ENCODE assay signal across 26 mouse cellular contexts in the genomic region with DNA sequence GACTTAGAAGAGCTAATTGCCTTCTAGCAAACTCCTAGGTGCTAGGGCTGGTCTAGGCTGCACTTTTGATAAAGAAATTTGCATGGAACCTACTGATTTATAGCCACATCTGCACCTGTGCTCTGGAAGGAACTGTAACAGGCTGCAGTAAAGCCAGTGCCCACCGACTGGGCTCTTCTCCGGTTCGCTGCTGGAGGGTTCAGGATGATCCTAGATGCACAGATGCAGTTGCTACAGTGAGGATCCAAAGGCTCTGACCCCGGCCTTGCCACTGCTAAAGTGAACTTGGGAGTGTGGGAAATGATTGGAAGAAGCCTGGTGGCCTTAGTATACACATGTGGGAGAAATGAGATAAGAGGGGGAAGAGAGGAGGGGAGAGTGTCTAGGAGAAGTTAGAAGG.
DNase-seq lines count a peak whose midpoint lies in the region; ATAC-seq and TF ChIP-seq lines count a peak whose summit lies in the region.
"Had no signal": no experiment of that assay in that cellular context is flagged by ENCODE, and none has a peak within 500 bp of the region (broad histone marks: within the 10 kb centered on the region; RNA-seq: fewer than 3 reads in every experiment).

No protein-coding gene starts in this region.

- no peak overlapping the region for H3K9ac ChIP-seq in forebrain, embryonic 11.5 days (ENCODE audit: low read length)
- H3K9ac ChIP-seq in forebrain, postnatal 0 days, result no peak overlapping the region
- H3K9ac ChIP-seq in kidney, embryonic 14.5 days (ENCODE audit: low read depth, low read length), result no peak overlapping the region
- no peak overlapping the region for H3K9ac ChIP-seq in limb, embryonic 12.5 days (replicated peaks)
- H3K9ac ChIP-seq: forebrain, embryonic 12.5 days; heart, embryonic 13.5 days; hindbrain, embryonic 14.5 days had no signal

- no peaks in the 10 kb centered on the region for H3K27me3 ChIP-seq in forebrain, embryonic 11.5 days (ENCODE audit: control insufficient read depth, insufficient read depth, low read length)
- no peaks in the 10 kb centered on the region for H3K27me3 ChIP-seq in forebrain, postnatal 0 days (ENCODE audit: insufficient read depth, low read length)
- H3K27me3 ChIP-seq in kidney, embryonic 14.5 days (ENCODE audit: control insufficient read depth, insufficient read depth, low read length), result no peaks in the 10 kb centered on the region
- no peaks in the 10 kb centered on the region for H3K27me3 ChIP-seq in limb, embryonic 12.5 days
- H3K27me3 ChIP-seq: CH12.LX; forebrain, embryonic 12.5 days; heart, embryonic 13.5 days; Patski had no signal

- peaks cover 6% of the 10 kb centered on the region; the same call in 1 of the 2 replicates for H3K4me1 ChIP-seq in forebrain, embryonic 11.5 days (replicated peaks; ENCODE audit: control insufficient read depth, insufficient read depth, low read length)
- H3K4me1 ChIP-seq in forebrain, postnatal 0 days (ENCODE audit: insufficient read depth), result no peaks in the 10 kb centered on the region
- H3K4me1 ChIP-seq in kidney, embryonic 14.5 days (ENCODE audit: control insufficient read depth, insufficient read depth, low read length), result 0 out of 2 replicates have a peak, but pooled peaks cover 21% of the 10 kb centered on the region
- peaks cover 46% of the 10 kb centered on the region for H3K4me1 ChIP-seq in limb, embryonic 12.5 days (replicated peaks)
- H3K4me1 ChIP-seq: heart, embryonic 13.5 days had no signal

- H3K4me2 ChIP-seq in forebrain, embryonic 11.5 days (ENCODE audit: low read depth, low read length, severe bottlenecking), result no peak overlapping the region
- no peak overlapping the region for H3K4me2 ChIP-seq in forebrain, postnatal 0 days (ENCODE audit: low read depth)
- no peak overlapping the region for H3K4me2 ChIP-seq in kidney, embryonic 14.5 days (replicated peaks; ENCODE audit: low read depth, low read length)
- no peak overlapping the region for H3K4me2 ChIP-seq in limb, embryonic 12.5 days
- H3K4me2 ChIP-seq: forebrain, embryonic 12.5 days; heart, embryonic 13.5 days; hindbrain, embryonic 14.5 days had no signal

- no peak for ATAC-seq in forebrain, embryonic 11.5 days (replicated peaks; ENCODE audit: low FRiP score)
- ATAC-seq in forebrain, postnatal 0 days, result no peak
- ATAC-seq in kidney, embryonic 14.5 days (ENCODE audit: low FRiP score, low TSS enrichment), result no peak
- ATAC-seq in limb, embryonic 12.5 days (ENCODE audit: insufficient number of reproducible peaks, insufficient read depth, low FRiP score, low TSS enrichment, low read depth), result no peak
- ATAC-seq: forebrain, embryonic 16.5 days; inflammation-experienced regulatory T-cells, adult 6 months; intestine, embryonic 16.5 days; Patski had no signal

- H3K4me3 ChIP-seq in forebrain, embryonic 11.5 days (ENCODE audit: low read depth, low read length), result no peak overlapping the region
- no peak overlapping the region for H3K4me3 ChIP-seq in forebrain, postnatal 0 days (ENCODE audit: low read depth, low read length)
- no peak overlapping the region for H3K4me3 ChIP-seq in kidney, embryonic 14.5 days (ENCODE audit: low read length)
- H3K4me3 ChIP-seq in limb, embryonic 12.5 days (replicated peaks), result no peak overlapping the region
- H3K4me3 ChIP-seq: forebrain, embryonic 12.5 days; gastrocnemius, adult 2 months; heart, embryonic 13.5 days had no signal

- TF ChIP-seq CTCF in forebrain, postnatal 0 days (IDR thresholded peaks at IDR 0.05; ENCODE audit: low read depth), result no peak

- H3K36me3 ChIP-seq in forebrain, embryonic 11.5 days (ENCODE audit: control insufficient read depth, insufficient read depth, low read length), result no peaks in the 10 kb centered on the region
- H3K36me3 ChIP-seq in forebrain, postnatal 0 days (ENCODE audit: insufficient read depth), result no peaks in the 10 kb centered on the region
- H3K36me3 ChIP-seq in kidney, embryonic 14.5 days (ENCODE audit: control insufficient read depth, insufficient read depth, low read length), result no peaks in the 10 kb centered on the region
- H3K36me3 ChIP-seq in limb, embryonic 12.5 days, result no peaks in the 10 kb centered on the region
- H3K36me3 ChIP-seq: forebrain, embryonic 12.5 days; G1E; heart, embryonic 13.5 days had no signal

- H3K9me3 ChIP-seq in forebrain, embryonic 11.5 days (ENCODE audit: control insufficient read depth, low read length), result peaks cover 2% of the 10 kb centered on the region; the same call in 1 of the 2 replicates
- no peaks in the 10 kb centered on the region for H3K9me3 ChIP-seq in forebrain, postnatal 0 days (ENCODE audit: low read length)
- no peaks in the 10 kb centered on the region; the same call in 1 of the 2 replicates for H3K9me3 ChIP-seq in kidney, embryonic 14.5 days (ENCODE audit: control insufficient read depth, low read length)
- 0 out of 2 replicates have a peak, but pooled peaks cover 4% of the 10 kb centered on the region for H3K9me3 ChIP-seq in limb, embryonic 12.5 days

- peak; percentile 45 for DNase-seq in forebrain, embryonic 11.5 days (ENCODE audit: low spot score)
- no peak for DNase-seq in forebrain, postnatal 0 days
- no peak for DNase-seq in kidney, adult 8-10 months
- no peak for DNase-seq in layer of hippocampus, postnatal 14 days (ENCODE audit: low spot score in 2 of 2)
- DNase-seq: adrenal gland, postnatal 10 days; adrenal gland, postnatal 36 days; B cell, adult 2 months; cerebellum, adult 18-20 months; cerebellum, adult 9-10 months; cerebellum, postnatal 14 days; gastrocnemius, adult 2 months; gastrocnemius, postnatal 14 days; heart, postnatal 14 days; heart, postnatal 4 days had no signal

- no peak overlapping the region for H3K27ac ChIP-seq in forebrain, embryonic 11.5 days (ENCODE audit: low read depth, low read length)
- H3K27ac ChIP-seq in forebrain, postnatal 0 days (ENCODE audit: low read depth, low read length), result no peak overlapping the region
- peak overlapping the region; percentile 0; the same call in 1 of the 2 replicates for H3K27ac ChIP-seq in kidney, embryonic 14.5 days (ENCODE audit: low read depth, low read length)
- peak overlapping the region; percentile 12; the same call in 1 of the 2 replicates for H3K27ac ChIP-seq in limb, embryonic 12.5 days
- H3K27ac ChIP-seq: forebrain, embryonic 12.5 days; gastrocnemius, adult 2 months; heart, embryonic 13.5 days; hindbrain, embryonic 14.5 days; hindbrain, postnatal 0 days had no signal

- WGBS in forebrain, embryonic 11.5 days, result 82% methylated on average over 4 of the region's 4 CpGs
- 82% methylated on average over 4 of the region's 4 CpGs for WGBS in forebrain, postnatal 0 days
- 47% methylated on average over 4 of the region's 4 CpGs for WGBS in kidney, embryonic 14.5 days
- 54% methylated on average over 4 of the region's 4 CpGs for WGBS in limb, embryonic 12.5 days

Comparison
In these comparisons a context has a peak if more than half of its experiments do, and no peak if none do; other contexts are left out.
1. H3K27ac ChIP-seq: peak in kidney, embryonic 14.5 days (single experiment) and limb, embryonic 12.5 days (single experiment); none in forebrain, embryonic 11.5 days (single experiment) and forebrain, postnatal 0 days (single experiment).